Mouse (Mus musculus) c-Kit-positive CD71-positive TER-119-positive erythroid progenitor cells, embryonic 14.5 days (primary cell): Measurements from ENCODE around the gene Clptm1.
"Not testable (repeated sequence)": the region's sequence is repeated elsewhere in the genome, so short reads cannot be mapped to it uniquely, and the experiment has no call there.

Experiments
- DNase-seq: peaks from one replicate; pipeline ENCODE4 v3.0.0-alpha.2; 2013; ENCODE audit warnings: low spot score

The Clptm1 gene

GRCm38 (mm10) chr7:19691873-19692865 lies 27.3 kb upstream of the Clptm1 start, which contains the start of gene Apoc1:
Gene Apoc1 (minus strand): TSS chr7:19692660.
- DNase-seq, result no peak

GRCm38 (mm10) chr7:19691434-19691833 lies 26.6 kb upstream of the Clptm1 start:
- no peak for DNase-seq

GRCm38 (mm10) chr7:19690845-19691244 lies 26.0 kb upstream of the Clptm1 start:
- DNase-seq, result no peak

GRCm38 (mm10) chr7:19688611-19689010 lies 23.8 kb upstream of the Clptm1 start:
- DNase-seq, result no peak

GRCm38 (mm10) chr7:19688101-19688500 lies 23.3 kb upstream of the Clptm1 start:
- no peak for DNase-seq

- not testable (repeated sequence) for DNase-seq
Observed at GRCm38 (mm10) chr7:19686927-19687583, 22.2 kb upstream of the Clptm1 start.

- no peak for DNase-seq
Observed at GRCm38 (mm10) chr7:19686521-19686920, 21.7 kb upstream of the Clptm1 start.

GRCm38 (mm10) chr7:19685374-19685773 lies 20.5 kb upstream of the Clptm1 start:
- no peak for DNase-seq

GRCm38 (mm10) chr7:19683771-19684201 lies 19.0 kb upstream of the Clptm1 start:
- DNase-seq, result no peak

GRCm38 (mm10) chr7:19682979-19683378 lies 18.1 kb upstream of the Clptm1 start:
- DNase-seq, result no peak

- no peak for DNase-seq
Observed at GRCm38 (mm10) chr7:19681202-19681694, 16.4 kb upstream of the Clptm1 start, which contains the start of the genes Gm44805 and Apoc4. Gene Gm44805 (minus strand): TSS chr7:19681423. Gene Apoc4 (minus strand): TSS chr7:19681479.

- no peak for DNase-seq
Observed at GRCm38 (mm10) chr7:19680702-19681101, 15.9 kb upstream of the Clptm1 start.

- DNase-seq, result no peak
Observed at GRCm38 (mm10) chr7:19678901-19679300, 14.1 kb upstream of the Clptm1 start.

GRCm38 (mm10) chr7:19677872-19678271 lies 13.0 kb upstream of the Clptm1 start, which contains the start of gene Apoc2:
Gene Apoc2 (minus strand): TSS chr7:19677941.
- DNase-seq, result no peak

- no peak for DNase-seq
Observed at GRCm38 (mm10) chr7:19676662-19677061, 11.8 kb upstream of the Clptm1 start.

- no peak for DNase-seq
Observed at GRCm38 (mm10) chr7:19675824-19676223, 11.0 kb upstream of the Clptm1 start.

GRCm38 (mm10) chr7:19673083-19673699 lies 8.4 kb upstream of the Clptm1 start:
- DNase-seq, result no peak

- DNase-seq, result no peak
Observed at GRCm38 (mm10) chr7:19671511-19671910, 6.7 kb upstream of the Clptm1 start.

GRCm38 (mm10) chr7:19668947-19669721 lies 4.3 kb upstream of the Clptm1 start:
- peak; percentile 89 for DNase-seq

- DNase-seq, result no peak
Observed at GRCm38 (mm10) chr7:19667434-19667833, 2.6 kb upstream of the Clptm1 start.

- peak; percentile 22 for DNase-seq
Observed at GRCm38 (mm10) chr7:19666750-19667149, 1.9 kb upstream of the Clptm1 start.
